Mouse (Mus musculus): ENCODE results near the gene Jph2. TPM values are rescaled to one million over a fixed set of nuclear protein-coding genes. Genes with fewer than 3 reads are reported as not detected.

The Jph2 gene
- total RNA-seq (2014; rRNA removed; ENCODE audit: low replicate concordance) (215 and 246 TPM in 2 replicates), polyA plus RNA-seq (2015; fragmentation: Nextera tagmentation; extraction: Ambion mirVana) (47.3 and 61.7 TPM in 2 replicates)

DNA sequence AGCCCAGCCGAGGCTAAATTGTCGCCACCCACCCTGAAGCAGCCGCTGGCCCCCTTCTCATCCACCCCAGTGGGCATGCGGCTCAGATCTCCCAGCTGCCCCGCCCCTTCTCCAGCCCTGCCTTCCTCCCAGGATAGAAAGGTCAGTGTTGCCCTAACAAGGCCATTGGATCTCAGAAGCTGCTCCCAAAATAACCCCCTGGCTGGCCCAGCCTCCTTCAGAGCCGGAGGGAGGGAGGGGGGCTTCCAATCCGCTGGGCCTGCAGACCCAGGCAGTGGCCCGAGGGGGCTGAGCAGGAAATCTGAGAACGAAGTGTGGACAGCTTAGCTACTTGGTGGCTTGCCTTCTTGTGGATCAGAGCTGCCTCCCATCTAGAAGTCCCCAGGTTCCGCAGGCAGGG, at the start of gene Jph2:
Gene Jph2 (minus strand): TSS at position 89 of the 400 bp plus-strand sequence.
- Histone ChIP-seq H3K4me3 (ENCODE audit: low read depth, low read length) (peak within 1 kb of the TSS; percentile 85), H3K27me3 (ENCODE audit: control insufficient read depth, insufficient read depth, low read length) (no peaks in the 10 kb centered on the region), H3K9me3 (replicated peaks; ENCODE audit: control insufficient read depth, low read length) (no peaks in the 10 kb centered on the region), H3K36me3 (replicated peaks; ENCODE audit: control insufficient read depth, insufficient read depth, low read length) (no peaks in the 10 kb centered on the region), H3K4me2 (ENCODE audit: low read depth, low read length) (peak within 1 kb of the TSS; percentile 75), H3K27ac (ENCODE audit: low read depth) (peak within 1 kb of the TSS; percentile 97), H3K4me1 (ENCODE audit: control insufficient read depth, insufficient read depth) (peaks cover 15% of the 10 kb centered on the region), H3K9ac (replicated peaks; ENCODE audit: low read depth, low read length) (peak within 1 kb of the TSS; percentile 95)
- TF ChIP-seq EP300 (IDR thresholded peaks at IDR 0.05; ENCODE audit: low read depth), result peak; percentile 92
- no peak for TF ChIP-seq CTCF (IDR thresholded peaks at IDR 0.05; ENCODE audit: low read depth)
- ATAC-seq (ENCODE audit: insufficient read depth, low read depth) (peak; percentile 85), DNase-seq (ENCODE audit: low spot score) (peak; percentile 93)
- WGBS, result 7% methylated on average over 10 of the region's 10 CpGs

- TF ChIP-seq EP300 (IDR thresholded peaks at IDR 0.05; ENCODE audit: low read depth) (no peak), CTCF (IDR thresholded peaks at IDR 0.05; ENCODE audit: low read depth) (no peak)
- Histone ChIP-seq H3K27me3 (ENCODE audit: control insufficient read depth, insufficient read depth, low read length) (no peaks in the 10 kb centered on the region), H3K27ac (ENCODE audit: low read depth) (no peak overlapping the region), H3K36me3 (replicated peaks; ENCODE audit: control insufficient read depth, insufficient read depth, low read length) (no peaks in the 10 kb centered on the region), H3K9ac (replicated peaks; ENCODE audit: low read depth, low read length) (no peak overlapping the region), H3K4me3 (ENCODE audit: low read depth, low read length) (no peak overlapping the region), H3K4me2 (ENCODE audit: low read depth, low read length) (no peak overlapping the region), H3K4me1 (ENCODE audit: control insufficient read depth, insufficient read depth) (no peaks in the 10 kb centered on the region), H3K9me3 (replicated peaks; ENCODE audit: control insufficient read depth, low read length) (no peaks in the 10 kb centered on the region)
- WGBS, result 78% methylated on average over 12 of the region's 12 CpGs
- DNase-seq (ENCODE audit: low spot score), result no peak
- no peak for ATAC-seq (ENCODE audit: insufficient read depth, low read depth)
Measured at GRCm38 (mm10) chr2:163447375-163447774, 49.6 kb upstream of the Jph2 start.

DNA sequence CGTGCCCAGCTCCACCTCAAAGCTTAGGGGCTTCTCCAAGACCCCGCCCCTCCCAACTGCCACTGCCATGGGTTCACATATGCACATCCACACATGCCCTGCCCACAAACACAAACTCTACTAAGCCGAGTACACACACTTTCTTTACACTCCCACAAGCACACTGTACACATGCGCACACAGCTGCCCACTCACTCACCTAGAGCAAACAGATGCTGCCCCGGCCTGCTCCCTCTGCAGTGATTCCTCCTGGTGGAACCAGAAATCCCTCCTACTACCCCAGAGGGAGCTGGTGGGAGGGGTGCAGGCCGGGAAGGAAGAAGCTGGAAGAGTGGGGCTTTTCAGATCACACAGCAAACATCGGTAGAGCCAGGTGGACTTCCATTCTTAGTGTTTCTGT, 46.2 kb upstream of the Jph2 start:
- Histone ChIP-seq H3K9ac (replicated peaks; ENCODE audit: low read depth, low read length) (no peak overlapping the region), H3K4me2 (ENCODE audit: low read depth, low read length) (no peak overlapping the region), H3K4me3 (ENCODE audit: low read depth, low read length) (no peak overlapping the region), H3K27me3 (ENCODE audit: control insufficient read depth, insufficient read depth, low read length) (peaks cover 10% of the 10 kb centered on the region), H3K9me3 (replicated peaks; ENCODE audit: control insufficient read depth, low read length) (no peaks in the 10 kb centered on the region), H3K27ac (ENCODE audit: low read depth) (no peak overlapping the region), H3K4me1 (ENCODE audit: control insufficient read depth, insufficient read depth) (no peaks in the 10 kb centered on the region), H3K36me3 (replicated peaks; ENCODE audit: control insufficient read depth, insufficient read depth, low read length) (no peaks in the 10 kb centered on the region)
- DNase-seq (ENCODE audit: low spot score), result no peak
- TF ChIP-seq EP300 (IDR thresholded peaks at IDR 0.05; ENCODE audit: low read depth) (no peak), CTCF (IDR thresholded peaks at IDR 0.05; ENCODE audit: low read depth) (no peak)
- no peak for ATAC-seq (ENCODE audit: insufficient read depth, low read depth)
- 58% methylated on average over 7 of the region's 7 CpGs for WGBS

GRCm38 (mm10) chr2:163443543-163443942, 45.8 kb upstream of the Jph2 start:
- H3K4me3 ChIP-seq (ENCODE audit: low read depth, low read length), result no peak overlapping the region
- no peaks in the 10 kb centered on the region for H3K9me3 ChIP-seq (replicated peaks; ENCODE audit: control insufficient read depth, low read length)
- no peaks in the 10 kb centered on the region for H3K36me3 ChIP-seq (replicated peaks; ENCODE audit: control insufficient read depth, insufficient read depth, low read length)
- 48% methylated on average over 6 of the region's 6 CpGs for WGBS
- no peak for TF ChIP-seq CTCF (IDR thresholded peaks at IDR 0.05; ENCODE audit: low read depth)
- no peak for TF ChIP-seq EP300 (IDR thresholded peaks at IDR 0.05; ENCODE audit: low read depth)
- no peak overlapping the region for H3K27ac ChIP-seq (ENCODE audit: low read depth)
- ATAC-seq (ENCODE audit: insufficient read depth, low read depth) (no peak), DNase-seq (ENCODE audit: low spot score) (no peak)
- H3K4me1 ChIP-seq (ENCODE audit: control insufficient read depth, insufficient read depth), result no peaks in the 10 kb centered on the region
- no peak overlapping the region for H3K4me2 ChIP-seq (ENCODE audit: low read depth, low read length)
- peaks cover 15% of the 10 kb centered on the region for H3K27me3 ChIP-seq (ENCODE audit: control insufficient read depth, insufficient read depth, low read length)
- H3K9ac ChIP-seq (replicated peaks; ENCODE audit: low read depth, low read length), result no peak overlapping the region

GRCm38 (mm10) chr2:163439488-163439887, 41.7 kb upstream of the Jph2 start:
- H3K9me3 ChIP-seq (replicated peaks; ENCODE audit: control insufficient read depth, low read length), result no peaks in the 10 kb centered on the region
- 45% methylated on average over 1 of the region's 1 CpGs for WGBS
- no peak overlapping the region for H3K27ac ChIP-seq (ENCODE audit: low read depth)
- no peak overlapping the region for H3K4me2 ChIP-seq (ENCODE audit: low read depth, low read length)
- TF ChIP-seq EP300 (IDR thresholded peaks at IDR 0.05; ENCODE audit: low read depth) (no peak), CTCF (IDR thresholded peaks at IDR 0.05; ENCODE audit: low read depth) (no peak)
- no peak overlapping the region for H3K9ac ChIP-seq (replicated peaks; ENCODE audit: low read depth, low read length)
- no peak overlapping the region for H3K4me3 ChIP-seq (ENCODE audit: low read depth, low read length)
- H3K27me3 ChIP-seq (ENCODE audit: control insufficient read depth, insufficient read depth, low read length), result peaks cover 27% of the 10 kb centered on the region
- DNase-seq (ENCODE audit: low spot score) (no peak), ATAC-seq (ENCODE audit: insufficient read depth, low read depth) (no peak)
- no peaks in the 10 kb centered on the region for H3K36me3 ChIP-seq (replicated peaks; ENCODE audit: control insufficient read depth, insufficient read depth, low read length)
- no peaks in the 10 kb centered on the region for H3K4me1 ChIP-seq (ENCODE audit: control insufficient read depth, insufficient read depth)

Measured in heart, postnatal 0 days (tissue).